Mouse (Mus musculus) small intestine, adult 2 months (tissue): ENCODE results near the gene Gpc6.

Experiments used
- CTCF ChIP-seq: fragments of 200-500 bp; IDR thresholded peaks from 2 replicates; pipeline ENCODE4 v1.5.1; 2012; ENCODE audit warnings: low read depth, mild to moderate bottlenecking, control low read depth, inconsistent platforms, low read length, moderate library complexity, mixed read lengths; ENCODE audit not compliant: insufficient replicate concordance, insufficient read length; ENCODE audit errors: extremely low read depth
- POLR2A ChIP-seq: fragments of 200-500 bp; IDR thresholded peaks from 2 replicates; pipeline ENCODE4 v1.6.1; 2012; ENCODE audit warnings: low read depth, mild to moderate bottlenecking, control low read depth, inconsistent platforms, low read length, moderate library complexity

- no peak for TF ChIP-seq POLR2A
- TF ChIP-seq CTCF = no peak
Measured at GRCm38 (mm10) chr14:117581740-117582139, 656.6 kb downstream of the Gpc6 start.
